Mouse (Mus musculus) left cerebral cortex, postnatal 10 days (tissue): Measurements from ENCODE around the gene Engase. TPM values are rescaled to one million over a fixed set of nuclear protein-coding genes. Genes with fewer than 3 reads are reported as not detected.

ENCODE experiments used
- DNase-seq, 2 experiments: peaks; one replicate each; pipeline ENCODE4 v3.0.0; 2021 to 2022; ENCODE audit warnings: low spot score in 2 of 2, mixed read lengths in 1 of 2; ENCODE audit errors: extremely low spot score in 1 of 2
- intact Hi-C: fragments of 180-260 bp; cut with DNase I; formaldehyde crosslinking; loops from one replicate; pipeline ENCODE4 v1.15.1; 2025
- total RNA-seq, 2 experiments: library from RNA; stranded (reverse); gene quantifications; 2 replicates each; pipeline ENCODE4 v1.2.3; 2021

Engase gene
- total RNA-seq, 2 experiments from 2014 or later: 11.5 to 13.9 TPM

GRCm38 (mm10) chr11:118485338-118485737 is 8.7 kb downstream of the Engase start:
- intact Hi-C loops: no loop called here
- no peak for DNase-seq

- DNase-seq: no peak
- intact Hi-C loops: no loop called here
Measured at GRCm38 (mm10) chr11:118485780-118486179, 9.2 kb downstream of the Engase start.

GRCm38 (mm10) chr11:118486281-118486680 is 9.7 kb downstream of the Engase start:
- intact Hi-C loops: no loop called here
- no peak for DNase-seq

GRCm38 (mm10) chr11:118486881-118487772 is 10.5 kb downstream of the Engase start:
- no peak for DNase-seq
- intact Hi-C loops: no loop called here

GRCm38 (mm10) chr11:118488191-118488906 is 11.7 kb downstream of the Engase start:
- intact Hi-C loops: no loop called here
- DNase-seq: no peak

GRCm38 (mm10) chr11:118488907-118489270 is 12.3 kb downstream of the Engase start:
- intact Hi-C loops: no loop called here
- DNase-seq: no peak

- intact Hi-C loops: loop anchor here (5.0 kb wide), 1 partner anchor 43 kb away; no protein-coding TSS in a partner anchor
- DNase-seq: peak in 1 of 2 experiments; percentile 88
Measured at GRCm38 (mm10) chr11:118490566-118491218, 14.1 kb downstream of the Engase start.

- intact Hi-C loops: loop anchor here (5.0 kb wide), 1 partner anchor 44 kb away; no protein-coding TSS in a partner anchor
Measured at GRCm38 (mm10) chr11:118491230-118491629, 14.6 kb downstream of the Engase start.

GRCm38 (mm10) chr11:118493458-118493857 is 16.8 kb downstream of the Engase start:
- DNase-seq: no peak

More at GRCm38 (mm10) chr11:118491230-118491629, 14.6 kb downstream of the Engase start:
- DNase-seq: no peak

GRCm38 (mm10) chr11:118494001-118494737 is 17.5 kb downstream of the Engase start:
- intact Hi-C loops: loop anchor here (5.0 kb wide), 1 partner anchor 47 kb away; no protein-coding TSS in a partner anchor
- DNase-seq: no peak

More at GRCm38 (mm10) chr11:118493458-118493857, 16.8 kb downstream of the Engase start:
- intact Hi-C loops: loop anchor here (5.0 kb wide), 1 partner anchor 46 kb away; no protein-coding TSS in a partner anchor

GRCm38 (mm10) chr11:118495065-118495464 is 18.4 kb downstream of the Engase start:
- intact Hi-C loops: no loop called here
- no peak for DNase-seq

- DNase-seq: no peak
- intact Hi-C loops: no loop called here
Measured at GRCm38 (mm10) chr11:118496066-118496689, 19.5 kb downstream of the Engase start.

- DNase-seq: no peak
- intact Hi-C loops: no loop called here
Measured at GRCm38 (mm10) chr11:118502990-118503389, 26.4 kb downstream of the Engase start.

- intact Hi-C loops: no loop called here
- DNase-seq: no peak
Measured at GRCm38 (mm10) chr11:118503418-118504179, 27.0 kb downstream of the Engase start.

- intact Hi-C loops: no loop called here
- peak in 1 of 2 experiments; percentile 43 for DNase-seq
Measured at GRCm38 (mm10) chr11:118504180-118504454, 27.5 kb downstream of the Engase start.

- intact Hi-C loops: no loop called here
- DNase-seq: no peak
Measured at GRCm38 (mm10) chr11:118507095-118507494, 30.5 kb downstream of the Engase start.

GRCm38 (mm10) chr11:118507904-118508303 is 31.3 kb downstream of the Engase start:
- intact Hi-C loops: no loop called here
- DNase-seq: peak; percentile 64 to 73

GRCm38 (mm10) chr11:118508341-118508740 is 31.7 kb downstream of the Engase start:
- no peak for DNase-seq
- intact Hi-C loops: no loop called here
